Mouse (Mus musculus) intestine, embryonic 14.5 days (tissue): ENCODE measurements around the gene P2ry4. TPM values are rescaled to one million over a fixed set of nuclear protein-coding genes. Genes with fewer than 3 reads are reported as not detected.

Experiments
- ATAC-seq: fragments of 200-750 bp; cut with Nextera tagmentation; replicated peaks from 2 replicates; pipeline ENCODE4 v1.8.0; 2017; ENCODE audit warnings: low read depth, moderate number of reproducible peaks, moderate TSS enrichment, moderate library complexity; ENCODE audit not compliant: low FRiP score, low TSS enrichment
- DNase-seq: peaks from one replicate; pipeline ENCODE4 v3.0.0-alpha.2; 2018; ENCODE audit warnings: low spot score
- H3K27ac ChIP-seq: fragments of 300-500 bp; sonication (generic); 2 replicates; pipeline ENCODE4 v1.5.1; 2014; ENCODE audit warnings: low read depth, mild to moderate bottlenecking, control low read depth
- H3K27me3 ChIP-seq: fragments of 300-500 bp; sonication (generic); replicated peaks from 2 replicates; pipeline ENCODE4 v1.6.1; 2014; ENCODE audit warnings: low read length, control low read depth; ENCODE audit not compliant: control insufficient read depth, insufficient read depth
- H3K36me3 ChIP-seq: fragments of 300-500 bp; sonication (generic); 2 replicates; pipeline ENCODE4 v1.6.1; 2014; ENCODE audit warnings: low read length, control low read depth; ENCODE audit not compliant: control insufficient read depth, insufficient read depth
- H3K4me1 ChIP-seq: fragments of 300-500 bp; sonication (generic); replicated peaks from 2 replicates; pipeline ENCODE4 v1.6.1; 2014; ENCODE audit warnings: low read length, control low read depth, mixed read lengths; ENCODE audit not compliant: control insufficient read depth, insufficient read depth
- H3K4me2 ChIP-seq: fragments of 300-500 bp; sonication (generic); 2 replicates; pipeline ENCODE4 v1.6.1; 2014; ENCODE audit warnings: low read length
- H3K4me3 ChIP-seq: fragments of 300-500 bp; sonication (generic); 2 replicates; pipeline ENCODE4 v1.5.1; 2014; ENCODE audit warnings: low read depth, low read length, control low read depth, mixed read lengths
- H3K9ac ChIP-seq: fragments of 300-500 bp; sonication (generic); 2 replicates; pipeline ENCODE4 v1.6.1; 2014; ENCODE audit warnings: mild to moderate bottlenecking, low read length
- H3K9me3 ChIP-seq: fragments of 300-500 bp; sonication (generic); 2 replicates; pipeline ENCODE4 v1.6.1; 2016; ENCODE audit warnings: low read length, control low read depth; ENCODE audit not compliant: control insufficient read depth
- WGBS: fragments of 180-500 bp; shearing (Covaris S2); extraction: QIAGEN DNeasy Blood & Tissue Kit; methylation state at CpG from one replicate; pipeline ENCODE4 v1.1.7; 2014; 5-methylcytosine and 5-hydroxymethylcytosine counted together
- polyA plus RNA-seq: library from polyadenylated mRNA; unstranded; fragments of >200 nt; fragmentation: Nextera tagmentation; extraction: Ambion mirVana; gene quantifications from 2 replicates; pipeline ENCODE4 v1.2.1, GENCODE M21; 2014

Gene P2ry4
- polyA plus RNA-seq, 1 experiment from 2014 or later, result 0.08 TPM

- DNase-seq (no peak), ATAC-seq (no peak; the same call in 1 of the 2 replicates)
- H3K4me2 ChIP-seq, result no peak overlapping the region
- peaks cover 8% of the 10 kb centered on the region; the same call in 1 of the 2 replicates for H3K27me3 ChIP-seq
- H3K4me1 ChIP-seq, result no peaks in the 10 kb centered on the region
- H3K9ac ChIP-seq, result no peak overlapping the region
- WGBS, result 51% methylated on average over 3 of the region's 3 CpGs
- no peak overlapping the region for H3K27ac ChIP-seq
- no peaks in the 10 kb centered on the region for H3K9me3 ChIP-seq
- H3K4me3 ChIP-seq, result no peak overlapping the region
- peaks cover 13% of the 10 kb centered on the region; the same call in 1 of the 2 replicates for H3K36me3 ChIP-seq
These were observed 23.8 kb upstream of the P2ry4 start for GRCm38 (mm10) chrX:100618488-100618887.

GRCm38 (mm10) chrX:100605314-100605713 lies 10.6 kb upstream of the P2ry4 start, which contains the start of gene Arr3:
Gene Arr3 (plus strand): TSS chrX:100605497.
- H3K4me2 ChIP-seq, result no peak within 1 kb of the TSS
- no peaks in the 10 kb centered on the region for H3K36me3 ChIP-seq
- H3K9ac ChIP-seq, result no peak within 1 kb of the TSS
- 0 out of 2 replicates have a peak, but pooled peaks cover 10% of the 10 kb centered on the region for H3K27me3 ChIP-seq
- H3K9me3 ChIP-seq, result no peaks in the 10 kb centered on the region
- 65% methylated on average over 1 of the region's 1 CpGs for WGBS
- no peak within 1 kb of the TSS for H3K27ac ChIP-seq
- no peak within 1 kb of the TSS for H3K4me3 ChIP-seq
- ATAC-seq (no peak), DNase-seq (no peak)
- no peaks in the 10 kb centered on the region for H3K4me1 ChIP-seq

- ATAC-seq (no peak), DNase-seq (no peak)
- H3K27ac ChIP-seq, result no peak overlapping the region
- H3K9me3 ChIP-seq, result no peaks in the 10 kb centered on the region
- no peak overlapping the region for H3K9ac ChIP-seq
- H3K4me3 ChIP-seq, result no peak overlapping the region
- H3K4me2 ChIP-seq, result no peak overlapping the region
- H3K27me3 ChIP-seq, result peaks cover 9% of the 10 kb centered on the region; the same call in 1 of the 2 replicates
- H3K4me1 ChIP-seq, result no peaks in the 10 kb centered on the region
- H3K36me3 ChIP-seq, result no peaks in the 10 kb centered on the region
- 68% methylated on average over 4 of the region's 4 CpGs for WGBS
These were observed 5.1 kb upstream of the P2ry4 start for GRCm38 (mm10) chrX:100599755-100600154.

- H3K9me3 ChIP-seq, result no peaks in the 10 kb centered on the region
- no peak overlapping the region for H3K27ac ChIP-seq
- peak; percentile 56 for DNase-seq
- WGBS, result 23% methylated on average over 5 of the region's 5 CpGs
- H3K36me3 ChIP-seq, result no peaks in the 10 kb centered on the region
- no peaks in the 10 kb centered on the region for H3K4me1 ChIP-seq
- ATAC-seq, result no peak
- no peak overlapping the region for H3K4me2 ChIP-seq
- peaks cover 9% of the 10 kb centered on the region; the same call in 1 of the 2 replicates for H3K27me3 ChIP-seq
- H3K9ac ChIP-seq, result no peak overlapping the region
- H3K4me3 ChIP-seq, result no peak overlapping the region
These were observed 2.8 kb upstream of the P2ry4 start for GRCm38 (mm10) chrX:100597439-100597838.

- Histone ChIP-seq H3K27me3 (peaks cover 4% of the 10 kb centered on the region; the same call in 1 of the 2 replicates), H3K4me1 (no peaks in the 10 kb centered on the region), H3K9me3 (no peaks in the 10 kb centered on the region), H3K4me2 (no peak within 1 kb of the TSS), H3K9ac (no peak within 1 kb of the TSS), H3K4me3 (no peak within 1 kb of the TSS), H3K27ac (no peak within 1 kb of the TSS), H3K36me3 (no peaks in the 10 kb centered on the region)
- 72% methylated on average over 1 of the region's 1 CpGs for WGBS
- no peak for ATAC-seq
- DNase-seq, result no peak
These were observed 22.7 kb downstream of the P2ry4 start, which contains the start of gene Awat1 for GRCm38 (mm10) chrX:100571951-100572350. Gene Awat1 (plus strand): TSS chrX:100572251.

- ATAC-seq (no peak), DNase-seq (no peak)
- H3K27me3 ChIP-seq, result no peaks in the 10 kb centered on the region
- no peaks in the 10 kb centered on the region for H3K36me3 ChIP-seq
- no peaks in the 10 kb centered on the region for H3K4me1 ChIP-seq
- no peak overlapping the region for H3K4me3 ChIP-seq
- no peak overlapping the region for H3K27ac ChIP-seq
- H3K9me3 ChIP-seq, result no peaks in the 10 kb centered on the region
- H3K4me2 ChIP-seq, result no peak overlapping the region
- H3K9ac ChIP-seq, result no peak overlapping the region
- WGBS, result 88% methylated on average over 3 of the region's 3 CpGs
These were observed 29.0 kb downstream of the P2ry4 start for GRCm38 (mm10) chrX:100565696-100566095.

- Histone ChIP-seq H3K27ac (no peak overlapping the region), H3K4me2 (no peak overlapping the region), H3K36me3 (no peaks in the 10 kb centered on the region), H3K27me3 (0 out of 2 replicates have a peak, but pooled peaks cover 4% of the 10 kb centered on the region), H3K4me1 (no peaks in the 10 kb centered on the region), H3K9ac (no peak overlapping the region), H3K9me3 (no peaks in the 10 kb centered on the region), H3K4me3 (no peak overlapping the region)
- DNase-seq (no peak), ATAC-seq (no peak)
- 78% methylated on average over 3 of the region's 3 CpGs for WGBS
These were observed 38.6 kb downstream of the P2ry4 start for GRCm38 (mm10) chrX:100556026-100556425.

Other genes with a start within 250 kb of the P2ry4 start
- gene Otud6a, start 165.9 kb downstream of the P2ry4 start, polyA plus RNA-seq, result not detected in 2 replicates
- 0.26 and 0.59 TPM in 2 replicates for gene Awat2, start 152.2 kb downstream of the P2ry4 start, polyA plus RNA-seq
- 44.4 and 46.0 TPM in 2 replicates for gene Igbp1, start 100.6 kb downstream of the P2ry4 start, polyA plus RNA-seq
- not detected in 2 replicates for gene Dgat2l6, start 70.0 kb downstream of the P2ry4 start, polyA plus RNA-seq
- not detected in 2 replicates for gene Awat1, start 22.6 kb downstream of the P2ry4 start, polyA plus RNA-seq
- gene Arr3, start 10.6 kb upstream of the P2ry4 start, polyA plus RNA-seq, result 0.32 TPM in 1 of 2 replicates, not detected in the other
- 28.8 and 33.6 TPM in 2 replicates for gene Kif4, start 30.9 kb upstream of the P2ry4 start, polyA plus RNA-seq
- 80.6 and 88.0 TPM in 2 replicates for gene Pdzd11, start 31.7 kb upstream of the P2ry4 start, polyA plus RNA-seq
- gene Gdpd2, start 135.0 kb upstream of the P2ry4 start, polyA plus RNA-seq, result 0.16 and 0.31 TPM in 2 replicates
- 7.7 and 8.4 TPM in 2 replicates for gene Dlg3, start 172.9 kb upstream of the P2ry4 start, polyA plus RNA-seq